ENCODE assay signal across 30 mouse cellular contexts in the genomic region with DNA sequence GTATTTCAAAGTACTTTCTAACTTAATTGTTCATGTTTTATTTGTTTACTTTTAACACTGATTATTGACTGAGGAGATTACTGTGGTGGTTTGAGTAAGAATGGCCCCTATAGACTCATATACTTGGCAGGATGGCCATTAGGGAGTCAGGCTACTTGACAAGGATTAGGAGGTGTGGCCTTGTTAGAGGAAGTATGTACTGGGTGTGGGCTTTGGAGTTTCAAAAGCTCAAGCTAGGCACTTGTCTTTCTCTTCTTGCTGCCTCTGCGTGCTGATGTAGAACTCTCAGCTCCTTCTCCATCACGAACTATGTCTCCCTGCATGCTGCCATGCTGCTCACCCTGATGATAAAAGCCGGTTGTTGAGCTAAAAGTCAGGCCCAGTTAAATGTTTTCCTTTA.
DNase-seq lines count a peak whose midpoint lies in the region; ATAC-seq and TF ChIP-seq lines count a peak whose summit lies in the region.
"Had no signal": no experiment of that assay in that cellular context is flagged by ENCODE, and none has a peak within 500 bp of the region (broad histone marks: within the 10 kb centered on the region; RNA-seq: fewer than 3 reads in every experiment).

No protein-coding gene starts in this region.

- H3K4me1 ChIP-seq in MEL (ENCODE audit: control insufficient read depth in 1 of 2, insufficient read depth in 2 of 2, low read length in 2 of 2) = 0 out of 4 replicates have a peak, but pooled peaks cover 0 to 2% of the 10 kb centered on the region in 2 experiments
- no peaks in the 10 kb centered on the region for H3K4me1 ChIP-seq in forebrain, embryonic 15.5 days
- H3K4me1 ChIP-seq: embryonic facial prominence, embryonic 13.5 days; embryonic facial prominence, embryonic 15.5 days; forebrain, embryonic 12.5 days had no signal

- no peak overlapping the region for H3K4me3 ChIP-seq in MEL (ENCODE audit: control insufficient read depth in 1 of 2, insufficient read depth in 1 of 2, low read depth in 2 of 2, low read length in 2 of 2)
- no peak overlapping the region for H3K4me3 ChIP-seq in forebrain, embryonic 15.5 days
- H3K4me3 ChIP-seq: embryonic facial prominence, embryonic 13.5 days; embryonic facial prominence, embryonic 15.5 days; erythroblast, embryonic 14.5 days; forebrain, embryonic 10.5 days; forebrain, embryonic 12.5 days had no signal

- H3K9me3 ChIP-seq in MEL (replicated peaks; ENCODE audit: insufficient read depth, low read length) = no peaks in the 10 kb centered on the region
- peaks cover 5% of the 10 kb centered on the region; the same call in 1 of the 2 replicates for H3K9me3 ChIP-seq in forebrain, embryonic 15.5 days
- H3K9me3 ChIP-seq: G1E had no signal

- DNase-seq in heart, adult 11 months = peak; percentile 52
- DNase-seq in heart, postnatal 14 days = no peak
- peak; percentile 31 for DNase-seq in MEL (ENCODE audit: low read depth, low spot score)
- no peak for DNase-seq in urinary bladder, postnatal 36 days (ENCODE audit: low spot score in 2 of 2)
- DNase-seq: adrenal gland, adult 2 months; adrenal gland, postnatal 10 days; adrenal gland, postnatal 25 days; B cell, adult 2 months; cerebellum, adult 11 months; cerebellum, adult 18-20 months; cerebellum, adult 8-10 months; cerebellum, adult 9-11 months; cerebellum, postnatal 14 days; cerebellum, postnatal 36 days; embryo, embryonic 11 days; forebrain, postnatal 0 days had no signal

- peak; percentile 62 for ATAC-seq in granulocyte monocyte progenitor cell, adult 5-6 weeks (replicated peaks; ENCODE audit: poor library complexity, severe bottlenecking)
- ATAC-seq in monocyte, adult 5-6 weeks (replicated peaks; ENCODE audit: insufficient number of reproducible peaks, low FRiP score, low TSS enrichment, poor library complexity, severe bottlenecking) = 0 out of 2 replicates have a peak, but pooled peaks have one; percentile 38
- no peak for ATAC-seq in forebrain, embryonic 15.5 days (replicated peaks)
- ATAC-seq: activated CD4-positive, CD25-positive, alpha-beta regulatory T cell, adult 4 months; CD4-positive, CD25-positive, alpha-beta regulatory T cell, adult 4 months; forebrain, embryonic 14.5 days; forebrain, postnatal 0 days; Patski had no signal

- TF ChIP-seq EP300 in MEL (IDR thresholded peaks at IDR 0.05; ENCODE audit: low read depth in 1 of 2, low read length in 2 of 2) = no peak

- no peak overlapping the region for H3K9ac ChIP-seq in MEL (ENCODE audit: control insufficient read depth, low read depth, low read length, poor library complexity, severe bottlenecking)
- no peak overlapping the region for H3K9ac ChIP-seq in forebrain, embryonic 15.5 days (replicated peaks)
- H3K9ac ChIP-seq: embryonic facial prominence, embryonic 13.5 days; embryonic facial prominence, embryonic 15.5 days; forebrain, embryonic 12.5 days; forebrain, postnatal 0 days had no signal

- H3K27me3 ChIP-seq in MEL (ENCODE audit: control insufficient read depth in 1 of 2, insufficient read depth in 2 of 2, low read length in 2 of 2) = no peaks in the 10 kb centered on the region
- H3K27me3 ChIP-seq in forebrain, embryonic 15.5 days = no peaks in the 10 kb centered on the region
- H3K27me3 ChIP-seq: CH12.LX; embryonic facial prominence, embryonic 13.5 days; embryonic facial prominence, embryonic 15.5 days; forebrain, embryonic 12.5 days had no signal

- H3K79me2 ChIP-seq in MEL (ENCODE audit: control insufficient read depth, insufficient read depth, low read length, poor library complexity) = no peaks in the 10 kb centered on the region

- no peak for TF ChIP-seq POLR2A in MEL (IDR thresholded peaks at IDR 0.05; ENCODE audit: control insufficient read depth in 1 of 2, insufficient read depth in 1 of 2, low read depth in 1 of 2, low read length in 2 of 2, poor library complexity in 1 of 2)

- TF ChIP-seq CTCF in MEL (IDR thresholded peaks at IDR 0.05 in 2 of 3, conservative IDR thresholded peaks at IDR 0.05 in 1 of 3; ENCODE audit: control insufficient read depth in 1 of 3, insufficient read depth in 1 of 3, low read depth in 2 of 3, low read length in 3 of 3, poor library complexity in 1 of 3, severe bottlenecking in 1 of 3) = no peak

- no peaks in the 10 kb centered on the region for H3K36me3 ChIP-seq in MEL (ENCODE audit: control insufficient read depth in 1 of 2, insufficient read depth in 2 of 2, low read length in 2 of 2)
- no peaks in the 10 kb centered on the region for H3K36me3 ChIP-seq in forebrain, embryonic 15.5 days
- H3K36me3 ChIP-seq: embryonic facial prominence, embryonic 13.5 days; embryonic facial prominence, embryonic 15.5 days; forebrain, embryonic 10.5 days; forebrain, embryonic 12.5 days; G1E had no signal

- no peak overlapping the region for H3K27ac ChIP-seq in MEL (ENCODE audit: control insufficient read depth, low read depth, low read length)
- H3K27ac ChIP-seq in forebrain, embryonic 15.5 days (replicated peaks) = no peak overlapping the region
- H3K27ac ChIP-seq: embryonic facial prominence, embryonic 13.5 days; embryonic facial prominence, embryonic 15.5 days; forebrain, embryonic 10.5 days; forebrain, embryonic 12.5 days had no signal

- H3K4me2 ChIP-seq in forebrain, embryonic 15.5 days (replicated peaks) = no peak overlapping the region
- H3K4me2 ChIP-seq: embryonic facial prominence, embryonic 13.5 days; embryonic facial prominence, embryonic 15.5 days; forebrain, embryonic 12.5 days had no signal

- intact Hi-C loops in heart, postnatal 14 days (cut with DNase I) = no loop called here

- 86% methylated on average over 3 of the region's 3 CpGs for WGBS in forebrain, embryonic 15.5 days

- TF ChIP-seq RAD21 in MEL (IDR thresholded peaks at IDR 0.05; ENCODE audit: low read depth, low read length) = no peak

TF ChIP-seq in MEL, 35 proteins besides CTCF, POLR2A, EP300 and RAD21:
- TF ChIP-seq SIN3A (IDR thresholded peaks at IDR 0.05; ENCODE audit: low read length) (no peak), ZC3H11A (IDR thresholded peaks at IDR 0.05; ENCODE audit: low read depth, low read length) (no peak), BHLHE40 (IDR thresholded peaks at IDR 0.05; ENCODE audit: borderline replicate concordance, low read depth, low read length) (no peak), ETS1 (IDR thresholded peaks at IDR 0.05; ENCODE audit: low read depth, low read length) (no peak), USF2 (IDR thresholded peaks at IDR 0.05; ENCODE audit: borderline replicate concordance in 1 of 2, insufficient read depth in 1 of 2, low read depth in 1 of 2, low read length in 2 of 2) (no peak), NRF1 (IDR thresholded peaks at IDR 0.05; ENCODE audit: insufficient read depth, low read depth, low read length, poor library complexity, severe bottlenecking) (no peak), CHD2 (IDR thresholded peaks at IDR 0.05; ENCODE audit: low read length) (no peak), GATA1 (IDR thresholded peaks at IDR 0.05; ENCODE audit: low read depth, low read length) (no peak), NELFE (IDR thresholded peaks at IDR 0.05; ENCODE audit: low read depth, low read length) (no peak), E2F4 (IDR thresholded peaks at IDR 0.05; ENCODE audit: borderline replicate concordance, low read depth, low read length) (no peak), MAX (IDR thresholded peaks at IDR 0.05; ENCODE audit: low read length) (no peak), ZNF384 (IDR thresholded peaks at IDR 0.05; ENCODE audit: low read depth, low read length) (no peak), USF1 (IDR thresholded peaks at IDR 0.05; ENCODE audit: low read depth, low read length) (no peak), MYB (IDR thresholded peaks at IDR 0.05; ENCODE audit: low read depth, low read length) (no peak), UBTF (IDR thresholded peaks at IDR 0.05; ENCODE audit: borderline replicate concordance, insufficient read depth, low read depth, low read length) (no peak), MXI1 (IDR thresholded peaks at IDR 0.05; ENCODE audit: low read depth, low read length) (no peak), MAZ (IDR thresholded peaks at IDR 0.05; ENCODE audit: low read depth, low read length) (no peak), GABPA (IDR thresholded peaks at IDR 0.05; ENCODE audit: low read depth, low read length) (no peak)

Comparison
In these comparisons a context has a peak if more than half of its experiments do, and no peak if none do; other contexts are left out.
1. DNase-seq: peak in heart, adult 11 months (single experiment) and MEL (single experiment); none in heart, postnatal 14 days (0 of 2) and urinary bladder, postnatal 36 days (0 of 2).